Mouse (Mus musculus): ENCODE measurements around the gene Ube2t. TPM values are rescaled to one million over a fixed set of nuclear protein-coding genes. Genes with fewer than 3 reads are reported as not detected.

Gene Ube2t
- polyA plus RNA-seq, 1 experiment from 2014 or later: 34.8 TPM

DNA sequence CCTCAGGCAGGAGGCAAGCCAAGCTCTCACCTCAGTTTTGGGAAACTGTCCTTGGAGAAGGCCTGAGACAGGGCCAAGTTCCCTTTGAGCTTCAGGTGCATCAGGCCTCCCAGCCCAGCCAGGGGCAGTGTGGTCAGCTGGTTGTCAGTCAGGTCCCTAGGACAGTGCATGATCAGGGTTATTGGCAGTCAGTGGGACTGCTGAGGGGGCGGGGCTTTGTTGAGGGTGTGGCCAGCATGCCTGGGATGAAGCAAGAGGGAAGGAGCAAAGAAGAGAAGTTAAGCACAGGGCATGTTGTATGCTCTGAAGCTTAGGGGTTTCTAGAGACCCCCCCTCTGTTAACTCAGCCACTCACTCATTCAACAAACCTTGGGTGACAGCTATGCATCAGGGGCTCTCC is 33.6 kb downstream of the Ube2t start:
- Histone ChIP-seq H3K4me1 (peaks cover 19% of the 10 kb centered on the region), H3K4me2 (replicated peaks) (no peak overlapping the region), H3K9me3 (no peaks in the 10 kb centered on the region), H3K27me3 (no peaks in the 10 kb centered on the region), H3K9ac (no peak overlapping the region), H3K27ac (no peak overlapping the region), H3K4me3 (no peak overlapping the region), H3K36me3 (no peaks in the 10 kb centered on the region)
- no peak for ATAC-seq (ENCODE audit: insufficient number of reproducible peaks, insufficient read depth, low FRiP score, low TSS enrichment)
- WGBS: 36% methylated on average over 1 of the region's 1 CpGs

DNA sequence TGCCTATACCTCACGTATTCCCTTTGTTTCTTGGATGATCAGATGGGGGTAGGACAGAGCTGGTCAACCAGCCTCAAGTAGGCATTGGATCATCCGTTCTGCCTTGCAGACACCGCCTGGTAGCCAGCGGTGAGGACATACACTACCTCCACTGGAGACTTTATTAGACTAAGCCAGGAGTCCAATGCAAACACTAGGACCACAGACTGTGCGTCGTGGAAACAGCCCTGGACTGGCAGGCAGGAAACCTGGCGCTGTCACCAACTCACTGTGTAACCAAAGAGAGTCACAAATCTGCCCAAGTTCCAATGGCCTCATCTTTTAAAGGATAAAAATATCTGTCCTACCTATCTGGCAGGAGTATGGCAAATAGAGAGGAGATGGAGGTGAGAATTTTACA is 34.1 kb downstream of the Ube2t start:
- Histone ChIP-seq H3K4me3 (no peak overlapping the region), H3K4me1 (peaks cover 19% of the 10 kb centered on the region), H3K9ac (no peak overlapping the region), H3K9me3 (no peaks in the 10 kb centered on the region), H3K4me2 (replicated peaks) (no peak overlapping the region), H3K27ac (no peak overlapping the region), H3K27me3 (no peaks in the 10 kb centered on the region), H3K36me3 (no peaks in the 10 kb centered on the region)
- 90% methylated on average over 7 of the region's 7 CpGs for WGBS
- no peak for ATAC-seq (ENCODE audit: insufficient number of reproducible peaks, insufficient read depth, low FRiP score, low TSS enrichment)

DNA sequence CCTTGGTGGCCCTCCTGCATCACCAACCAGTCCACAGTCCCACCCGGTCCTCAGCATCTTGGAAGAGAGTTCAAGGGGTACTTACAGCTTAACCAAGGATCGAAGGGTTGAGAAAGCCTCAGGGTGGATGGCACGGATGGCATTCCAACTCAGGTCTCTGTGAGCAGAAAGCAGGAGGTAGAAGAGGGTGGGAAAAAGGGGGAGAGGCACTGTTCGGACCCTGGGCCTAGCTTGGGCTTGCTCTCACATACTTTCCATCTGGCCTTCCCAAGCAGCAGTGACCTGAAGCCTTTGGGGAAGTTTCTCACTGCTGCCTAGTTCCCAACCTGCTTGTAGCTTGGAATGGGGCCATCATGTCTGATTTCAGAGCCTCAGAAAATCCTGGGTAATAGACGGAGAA is 35.2 kb downstream of the Ube2t start:
- Histone ChIP-seq H3K36me3 (no peaks in the 10 kb centered on the region), H3K4me3 (no peak overlapping the region), H3K9me3 (no peaks in the 10 kb centered on the region), H3K4me1 (0 out of 2 replicates have a peak, but pooled peaks cover 8% of the 10 kb centered on the region), H3K27ac (no peak overlapping the region), H3K4me2 (replicated peaks) (no peak overlapping the region), H3K27me3 (no peaks in the 10 kb centered on the region), H3K9ac (no peak overlapping the region)
- ATAC-seq (ENCODE audit: insufficient number of reproducible peaks, insufficient read depth, low FRiP score, low TSS enrichment): no peak
- 82% methylated on average over 5 of the region's 5 CpGs for WGBS

DNA sequence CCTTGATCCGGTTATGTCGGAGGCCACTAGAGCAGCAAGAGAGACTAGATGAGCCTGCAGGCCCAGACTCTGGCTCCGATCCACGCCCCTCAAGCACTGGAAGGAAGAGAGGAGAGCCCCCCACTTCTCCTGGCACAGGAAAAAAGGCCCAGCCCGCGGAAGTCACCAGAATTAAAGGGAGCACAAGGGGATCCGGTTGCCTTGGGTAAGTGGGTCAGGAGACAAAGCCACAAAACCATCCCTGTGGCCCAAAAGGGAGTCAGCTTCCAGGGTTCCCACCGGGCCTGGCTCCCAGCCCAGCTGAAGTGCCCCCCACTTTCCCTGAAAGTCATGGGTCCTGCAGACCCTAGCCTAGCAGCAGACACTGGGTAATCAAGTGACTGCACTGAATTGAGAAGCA is 35.9 kb downstream of the Ube2t start:
- 0 out of 2 replicates have a peak, but pooled peaks cover 8% of the 10 kb centered on the region for H3K4me1 ChIP-seq
- ATAC-seq (ENCODE audit: insufficient number of reproducible peaks, insufficient read depth, low FRiP score, low TSS enrichment): no peak
- 83% methylated on average over 8 of the region's 8 CpGs for WGBS
- H3K27ac ChIP-seq: no peak overlapping the region
- no peaks in the 10 kb centered on the region for H3K36me3 ChIP-seq
- H3K27me3 ChIP-seq: no peaks in the 10 kb centered on the region
- no peak overlapping the region for H3K4me2 ChIP-seq (replicated peaks)
- no peak overlapping the region for H3K4me3 ChIP-seq
- no peaks in the 10 kb centered on the region for H3K9me3 ChIP-seq
- no peak overlapping the region for H3K9ac ChIP-seq

- 0 out of 2 replicates have a peak, but pooled peaks cover 9% of the 10 kb centered on the region for H3K4me1 ChIP-seq
- WGBS: 75% methylated on average over 9 of the region's 9 CpGs
- no peak for ATAC-seq (ENCODE audit: insufficient number of reproducible peaks, insufficient read depth, low FRiP score, low TSS enrichment)
Observed at GRCm38 (mm10) chr1:135000527-135000926, 38.2 kb downstream of the Ube2t start.

DNA sequence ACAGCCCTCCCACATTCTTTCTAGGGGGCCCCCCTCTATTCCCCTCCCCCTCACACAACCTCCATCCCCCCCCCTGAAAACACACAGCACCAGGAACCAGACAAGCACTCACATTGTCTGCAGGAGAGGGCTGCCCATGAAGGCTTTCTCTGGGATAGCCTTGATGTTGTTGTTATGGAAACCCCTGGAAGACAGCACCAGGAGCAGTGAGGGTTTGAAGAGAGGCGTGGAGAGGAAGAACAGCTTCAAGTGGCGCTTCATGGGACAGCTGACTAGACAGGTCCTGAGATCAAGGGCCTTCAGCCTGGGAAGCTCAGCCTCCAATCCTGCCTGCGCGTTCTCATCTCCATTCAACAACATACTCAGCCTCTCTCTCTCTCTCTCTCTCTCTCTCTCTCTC is 41.0 kb downstream of the Ube2t start:
- no peaks in the 10 kb centered on the region for H3K36me3 ChIP-seq
- ATAC-seq (ENCODE audit: insufficient number of reproducible peaks, insufficient read depth, low FRiP score, low TSS enrichment): no peak
- H3K4me3 ChIP-seq: no peak overlapping the region
- H3K4me2 ChIP-seq (replicated peaks): no peak overlapping the region
- H3K4me1 ChIP-seq: 0 out of 2 replicates have a peak, but pooled peaks cover 6% of the 10 kb centered on the region
- H3K27me3 ChIP-seq: no peaks in the 10 kb centered on the region
- WGBS: 47% methylated on average over 2 of the region's 4 CpGs
- H3K9ac ChIP-seq: no peak overlapping the region
- no peaks in the 10 kb centered on the region for H3K9me3 ChIP-seq
- no peak overlapping the region for H3K27ac ChIP-seq

More at GRCm38 (mm10) chr1:135000527-135000926, 38.2 kb downstream of the Ube2t start:
- Histone ChIP-seq H3K4me2 (replicated peaks) (no peak overlapping the region), H3K4me3 (no peak overlapping the region), H3K9ac (no peak overlapping the region), H3K27ac (no peak overlapping the region), H3K9me3 (no peaks in the 10 kb centered on the region), H3K36me3 (no peaks in the 10 kb centered on the region), H3K27me3 (no peaks in the 10 kb centered on the region)

GRCm38 (mm10) chr1:135005696-135006095 is 43.3 kb downstream of the Ube2t start:
- ATAC-seq (ENCODE audit: insufficient number of reproducible peaks, insufficient read depth, low FRiP score, low TSS enrichment): no peak
- Histone ChIP-seq H3K9me3 (no peaks in the 10 kb centered on the region), H3K4me1 (0 out of 2 replicates have a peak, but pooled peaks cover 6% of the 10 kb centered on the region), H3K36me3 (no peaks in the 10 kb centered on the region), H3K27ac (no peak overlapping the region), H3K9ac (no peak overlapping the region), H3K4me2 (replicated peaks) (no peak overlapping the region), H3K27me3 (no peaks in the 10 kb centered on the region), H3K4me3 (no peak overlapping the region)
- WGBS: 60% methylated on average over 7 of the region's 7 CpGs

GRCm38 (mm10) chr1:135009833-135010232 is 47.5 kb downstream of the Ube2t start:
- no peak overlapping the region for H3K4me3 ChIP-seq
- WGBS: 84% methylated on average over 3 of the region's 3 CpGs
- no peak overlapping the region for H3K27ac ChIP-seq
- ATAC-seq (ENCODE audit: insufficient number of reproducible peaks, insufficient read depth, low FRiP score, low TSS enrichment): no peak
- H3K4me1 ChIP-seq: 0 out of 2 replicates have a peak, but pooled peaks cover under 1% of the 10 kb centered on the region
- 0 out of 2 replicates have a peak, but pooled peaks cover 3% of the 10 kb centered on the region for H3K27me3 ChIP-seq
- H3K36me3 ChIP-seq: no peaks in the 10 kb centered on the region
- no peaks in the 10 kb centered on the region for H3K9me3 ChIP-seq
- no peak overlapping the region for H3K9ac ChIP-seq
- H3K4me2 ChIP-seq (replicated peaks): no peak overlapping the region

GRCm38 (mm10) chr1:135011912-135012311 is 49.5 kb downstream of the Ube2t start:
- ATAC-seq (ENCODE audit: insufficient number of reproducible peaks, insufficient read depth, low FRiP score, low TSS enrichment): no peak
- Histone ChIP-seq H3K4me2 (replicated peaks) (no peak overlapping the region), H3K27ac (no peak overlapping the region), H3K4me3 (no peak overlapping the region), H3K4me1 (peaks cover 10% of the 10 kb centered on the region; the same call in 1 of the 2 replicates), H3K27me3 (0 out of 2 replicates have a peak, but pooled peaks cover 3% of the 10 kb centered on the region), H3K9me3 (no peaks in the 10 kb centered on the region), H3K36me3 (no peaks in the 10 kb centered on the region), H3K9ac (no peak overlapping the region)
- 90% methylated on average over 5 of the region's 5 CpGs for WGBS

DNA sequence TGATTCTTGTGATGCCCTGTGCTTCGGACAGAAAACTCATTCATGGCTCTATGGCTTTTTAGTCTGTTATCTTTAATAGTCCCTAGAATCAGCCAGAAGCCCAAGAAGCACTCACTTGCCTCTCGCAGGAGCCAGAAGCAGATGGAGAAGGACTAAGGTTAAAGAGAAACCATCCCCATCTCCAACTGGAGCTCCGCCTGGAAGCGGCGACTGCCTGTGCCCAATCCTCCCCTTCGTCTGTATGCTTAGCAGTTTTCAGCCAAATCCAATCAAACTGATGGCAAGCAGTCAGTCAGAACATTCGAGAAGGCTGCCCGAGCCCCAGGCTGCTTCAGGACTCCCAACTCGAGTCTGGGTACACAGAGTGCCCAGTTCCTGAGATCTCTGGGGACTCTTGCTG is 50.1 kb downstream of the Ube2t start:
- Histone ChIP-seq H3K9me3 (no peaks in the 10 kb centered on the region), H3K9ac (no peak overlapping the region), H3K27me3 (0 out of 2 replicates have a peak, but pooled peaks cover 3% of the 10 kb centered on the region), H3K4me1 (peaks cover 10% of the 10 kb centered on the region; the same call in 1 of the 2 replicates), H3K36me3 (no peaks in the 10 kb centered on the region), H3K27ac (no peak overlapping the region), H3K4me2 (replicated peaks) (no peak overlapping the region), H3K4me3 (no peak overlapping the region)
- no peak for ATAC-seq (ENCODE audit: insufficient number of reproducible peaks, insufficient read depth, low FRiP score, low TSS enrichment)
- 78% methylated on average over 9 of the region's 9 CpGs for WGBS

- WGBS: 32% methylated on average over 10 of the region's 10 CpGs
- Histone ChIP-seq H3K36me3 (no peaks in the 10 kb centered on the region), H3K9ac (no peak overlapping the region), H3K27me3 (0 out of 2 replicates have a peak, but pooled peaks cover 3% of the 10 kb centered on the region), H3K9me3 (no peaks in the 10 kb centered on the region), H3K4me3 (no peak overlapping the region), H3K4me2 (replicated peaks) (no peak overlapping the region), H3K27ac (no peak overlapping the region), H3K4me1 (peaks cover 25% of the 10 kb centered on the region)
- no peak for ATAC-seq (ENCODE audit: insufficient number of reproducible peaks, insufficient read depth, low FRiP score, low TSS enrichment)
Observed at GRCm38 (mm10) chr1:135014921-135015445, 52.6 kb downstream of the Ube2t start.

- Histone ChIP-seq H3K4me2 (replicated peaks) (no peak overlapping the region), H3K27ac (no peak overlapping the region), H3K27me3 (0 out of 2 replicates have a peak, but pooled peaks cover 3% of the 10 kb centered on the region), H3K36me3 (no peaks in the 10 kb centered on the region), H3K4me1 (peaks cover 43% of the 10 kb centered on the region), H3K9ac (no peak overlapping the region), H3K9me3 (no peaks in the 10 kb centered on the region), H3K4me3 (no peak overlapping the region)
- WGBS: 74% methylated on average over 10 of the region's 10 CpGs
- no peak for ATAC-seq (ENCODE audit: insufficient number of reproducible peaks, insufficient read depth, low FRiP score, low TSS enrichment)
Observed at GRCm38 (mm10) chr1:135016907-135017655, 54.7 kb downstream of the Ube2t start.

Data from embryonic facial prominence, embryonic 12.5 days (tissue).